Mouse (Mus musculus) lung, postnatal 36 days (tissue): ENCODE measurements at regions not wholly inside any gene's neighbourhood (a gene's known extent, or its start where the extent isn't known, plus 50 kb on each side); places are given as distances from the start of the nearest gene placed in this dataset.

ENCODE experiments used
- DNase-seq: peaks from one replicate; pipeline ENCODE4 v3.0.0; 2022; ENCODE audit warnings: mixed read lengths

GRCm38 (mm10) chr4:105565796-105566195, 223.9 kb upstream of the Gm12728 start:
- DNase-seq: no peak

- DNase-seq: no peak
Observed at GRCm38 (mm10) chr4:105566513-105567457, 222.9 kb upstream of the Gm12728 start.

GRCm38 (mm10) chr4:105569671-105570070, 220.0 kb upstream of the Gm12728 start:
- no peak for DNase-seq

DNA sequence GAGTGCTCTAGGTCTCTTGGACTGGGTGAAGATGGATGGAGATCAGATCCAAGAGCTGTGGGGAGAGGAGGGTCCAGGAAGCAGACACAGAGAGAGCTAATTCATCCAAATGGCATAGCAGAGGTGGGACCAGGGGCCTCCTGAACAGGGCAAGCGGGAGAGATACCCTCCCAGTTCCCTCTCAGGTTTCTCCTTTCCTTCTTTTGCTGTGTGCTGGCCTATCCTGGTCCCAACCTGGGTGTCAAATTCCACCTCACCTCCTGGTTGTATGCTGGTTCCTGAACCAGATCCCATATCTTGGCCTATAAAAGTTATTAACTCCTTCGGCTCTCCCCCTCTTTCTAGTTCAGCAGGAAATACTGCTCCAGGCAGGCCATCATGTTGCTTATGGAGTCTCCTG, 214.1 kb upstream of the Gm12728 start:
- no peak for DNase-seq

- DNase-seq: no peak
Observed at GRCm38 (mm10) chr4:105580987-105581386, 208.7 kb upstream of the Gm12728 start.

DNA sequence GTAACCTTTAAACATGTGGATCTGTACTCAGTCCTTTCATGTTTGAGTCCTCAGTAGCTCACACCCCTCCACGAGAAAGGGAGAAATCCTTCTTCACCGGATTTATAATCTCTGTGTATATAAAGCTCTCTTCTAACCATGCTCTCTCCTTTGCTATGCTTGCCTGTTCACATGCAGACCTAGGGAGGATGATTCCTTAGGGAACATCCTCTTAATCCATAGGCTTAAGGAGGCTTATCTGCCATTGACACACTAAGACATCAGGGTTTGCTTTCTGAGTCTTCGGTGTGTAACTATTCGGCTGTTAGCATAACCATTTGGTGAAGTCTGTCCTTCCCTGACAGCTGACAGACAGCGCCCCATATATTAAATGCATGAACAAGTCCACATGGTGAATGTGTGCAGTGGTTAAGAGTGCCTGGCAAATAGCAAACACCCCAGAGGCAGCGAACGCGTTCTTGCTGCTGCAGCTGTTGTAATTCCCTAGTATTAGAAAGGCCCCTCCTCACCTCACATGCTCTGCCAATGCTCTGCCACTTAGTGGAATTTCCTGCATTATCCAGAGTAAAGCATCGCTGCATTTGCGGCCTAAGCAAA, 205.2 kb upstream of the Gm12728 start:
- no peak for DNase-seq

GRCm38 (mm10) chr4:105603661-105604060, 186.0 kb upstream of the Gm12728 start:
- no peak for DNase-seq

DNA sequence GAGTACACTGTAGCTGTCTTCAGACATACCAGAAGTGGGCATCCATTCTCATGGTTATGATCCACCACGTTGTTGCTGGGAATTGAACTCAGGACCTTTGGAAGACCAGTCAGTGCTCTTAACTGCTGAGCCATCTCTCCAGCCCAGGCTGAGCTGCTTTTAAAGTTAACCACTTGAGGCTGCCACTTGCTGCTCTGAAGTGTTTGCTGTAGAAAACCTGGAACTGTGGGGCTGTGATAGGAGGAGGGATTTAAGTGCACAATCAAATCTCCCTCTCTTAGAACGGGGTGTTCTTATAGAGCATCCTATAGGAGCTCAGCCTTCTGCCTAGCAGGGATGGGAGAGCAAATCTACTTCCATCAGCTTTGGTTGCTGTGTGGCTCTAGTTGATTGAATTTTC, 185.1 kb upstream of the Gm12728 start:
- DNase-seq: peak; percentile 20

DNA sequence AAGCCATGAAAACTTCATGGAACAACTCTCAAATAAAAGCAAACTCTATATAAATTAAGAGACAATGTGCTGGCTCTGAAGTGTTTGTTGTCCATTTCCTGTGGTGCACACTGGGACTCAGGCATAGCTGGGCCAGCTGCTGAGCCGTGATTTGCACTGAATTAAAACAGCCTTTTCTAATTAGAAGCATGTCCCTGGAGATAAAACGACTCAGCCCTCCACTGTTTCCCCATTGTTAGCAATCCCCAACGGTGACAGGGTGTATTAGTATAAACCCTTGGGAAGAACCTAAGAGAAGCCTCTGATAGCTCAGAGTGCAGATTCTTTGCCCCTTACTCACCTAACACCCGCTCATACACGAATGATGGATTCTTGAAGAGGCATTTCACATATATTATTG, 182.9 kb upstream of the Gm12728 start:
- no peak for DNase-seq

GRCm38 (mm10) chr4:105610917-105611316, 178.8 kb upstream of the Gm12728 start:
- DNase-seq: no peak

GRCm38 (mm10) chr4:105614390-105614789, 175.3 kb upstream of the Gm12728 start:
- no peak for DNase-seq

DNA sequence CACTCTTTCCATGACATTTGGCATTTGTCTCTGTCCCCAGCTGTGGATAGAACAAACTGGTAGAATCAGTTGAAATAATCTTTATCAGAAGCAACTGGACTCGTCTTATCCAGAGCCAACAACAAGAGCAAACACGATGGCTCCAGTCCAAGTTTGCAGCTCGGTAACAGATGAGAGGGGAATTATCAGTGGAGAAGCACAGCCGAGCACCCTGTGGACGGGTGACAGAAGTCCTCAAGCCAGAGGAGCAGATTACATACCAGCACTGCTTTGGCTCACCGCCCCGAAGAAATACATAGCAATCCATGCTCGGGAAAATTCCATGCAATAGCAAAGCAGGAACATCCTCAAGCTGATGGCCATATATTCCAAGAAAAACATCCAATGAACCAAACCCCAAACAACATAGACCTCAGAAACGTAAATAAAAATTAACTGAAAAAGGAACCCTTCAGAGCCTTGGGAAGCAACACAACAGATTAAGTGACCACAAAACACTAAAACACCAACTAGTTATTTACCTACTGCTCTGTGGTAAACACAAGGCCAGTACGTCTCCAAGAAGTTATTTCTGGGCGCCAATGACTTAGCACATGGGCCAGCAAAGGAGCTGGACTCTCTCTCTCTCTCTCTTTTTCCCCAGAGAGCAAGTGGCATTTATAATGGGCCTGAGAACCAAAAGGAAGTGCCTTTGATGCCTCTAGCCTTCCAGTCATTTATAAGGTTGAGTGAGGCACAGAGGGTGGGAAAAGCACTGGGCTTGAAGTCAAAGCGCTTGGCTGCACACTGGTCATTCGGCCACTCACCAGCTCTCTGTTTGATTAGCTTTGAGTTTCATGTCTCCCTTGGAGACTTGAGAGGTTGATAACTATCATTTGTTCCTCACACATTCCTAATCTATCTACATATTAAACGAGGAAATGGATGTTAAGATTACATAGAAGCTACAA, 163.0 kb upstream of the Gm12728 start:
- peak; percentile 79 for DNase-seq

GRCm38 (mm10) chr4:105629581-105629980, 160.1 kb upstream of the Gm12728 start:
- DNase-seq: no peak

DNA sequence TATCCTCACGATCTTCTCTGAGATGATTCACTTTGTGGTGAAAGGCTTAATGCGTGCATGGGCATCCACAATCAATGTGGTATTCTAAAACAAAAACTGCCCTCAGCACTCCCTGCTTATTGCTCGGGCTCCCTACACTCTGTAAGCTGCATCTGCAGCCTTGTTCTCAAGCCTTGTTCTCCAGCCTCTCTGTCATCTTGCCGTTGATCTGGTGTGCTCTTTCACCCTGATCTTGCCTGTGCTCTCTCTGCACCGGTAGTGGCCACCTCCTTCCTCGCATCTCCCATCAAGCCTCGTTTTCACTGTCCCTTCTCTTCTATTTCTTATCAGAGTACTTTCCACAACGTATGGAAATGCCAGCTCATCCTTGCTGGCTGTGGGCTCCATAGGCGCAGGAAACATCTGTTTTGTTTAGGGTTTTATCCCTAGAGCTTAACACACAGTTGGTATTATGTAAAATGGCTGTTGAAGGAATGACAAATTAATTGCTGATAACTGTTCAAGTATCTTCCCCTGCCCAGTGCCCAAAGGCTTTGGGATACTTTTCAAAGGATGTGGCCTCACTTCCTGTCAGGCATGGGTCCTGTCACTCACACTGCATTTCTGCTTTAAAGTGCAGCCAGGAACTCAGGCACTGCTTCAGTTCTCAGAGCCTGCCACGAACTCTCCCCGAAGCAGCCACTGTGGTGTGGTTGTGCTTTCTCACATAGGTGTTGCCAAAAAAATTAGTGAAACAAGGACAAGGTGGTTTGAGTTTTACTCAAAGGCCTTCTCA, 158.9 kb upstream of the Gm12728 start:
- DNase-seq: peak; percentile 30

- DNase-seq: peak; percentile 18
Observed at GRCm38 (mm10) chr4:105632581-105633358, 156.9 kb upstream of the Gm12728 start.

DNA sequence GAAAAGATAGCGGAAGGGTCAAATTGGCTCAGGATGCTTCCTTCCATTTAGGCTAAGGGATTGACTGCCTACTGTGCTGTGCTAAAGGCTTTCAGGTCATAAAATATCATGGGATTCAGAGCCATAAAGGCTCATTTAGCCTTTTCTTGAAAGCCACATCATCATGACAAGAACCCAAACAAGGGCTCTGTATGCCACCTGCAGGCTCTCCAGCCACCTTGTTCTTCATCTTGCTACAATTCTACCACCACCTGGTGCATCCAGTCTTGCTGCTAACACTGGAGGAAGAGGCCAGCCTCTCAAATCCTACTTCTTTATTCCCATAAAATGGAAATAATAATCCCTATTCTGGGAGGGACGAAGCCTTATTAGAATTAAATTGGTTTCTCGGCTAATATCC, 155.9 kb upstream of the Gm12728 start:
- no peak for DNase-seq

GRCm38 (mm10) chr4:105640793-105641192, 148.9 kb upstream of the Gm12728 start:
- DNase-seq: peak; percentile 80

- peak; percentile 38 for DNase-seq
Observed at GRCm38 (mm10) chr4:105641582-105641981, 148.1 kb upstream of the Gm12728 start.

GRCm38 (mm10) chr4:105648820-105649446, 140.7 kb upstream of the Gm12728 start:
- no peak for DNase-seq

- no peak for DNase-seq
Observed at GRCm38 (mm10) chr4:105649447-105649833, 140.2 kb upstream of the Gm12728 start.

DNA sequence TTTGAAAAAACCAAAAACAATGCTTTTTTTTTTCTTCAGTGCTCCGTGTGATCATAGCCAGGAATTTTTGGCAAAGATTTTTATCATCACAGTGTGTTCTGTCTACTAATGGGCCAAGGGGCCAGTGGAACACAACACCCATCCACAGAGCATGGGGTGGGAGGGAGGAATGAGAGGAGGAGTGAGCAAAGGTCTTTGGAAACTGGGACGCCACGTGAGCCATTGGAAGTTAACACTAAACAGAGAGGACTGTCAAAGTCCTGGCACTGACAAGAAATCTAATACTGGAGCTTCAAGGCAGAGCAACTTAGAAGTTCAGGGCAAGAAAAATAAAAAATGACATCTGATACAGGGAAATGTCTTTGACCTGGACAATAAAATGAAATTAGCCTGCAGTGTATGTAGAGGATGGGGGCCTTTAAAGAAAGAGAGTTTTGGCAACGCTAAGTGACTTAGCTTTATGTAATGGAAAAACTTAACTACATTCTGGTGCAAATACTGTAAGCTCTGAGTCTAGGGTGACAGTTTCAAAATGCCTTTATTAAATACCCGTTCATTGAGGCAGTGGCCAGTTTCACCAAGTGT, 133.5 kb upstream of the Gm12728 start:
- peak; percentile 64 for DNase-seq
